Mouse (Mus musculus) NIH3T3 (cell line): Measurements from ENCODE around the gene Ap2a1.
A peak's percentile ranks its signal among the peaks of the same experiment; 100 is the strongest.

Source experiments
- DNase-seq: peaks from one replicate; pipeline ENCODE4 v3.0.0-alpha.2; 2012; ENCODE audit warnings: low read depth

Ap2a1 gene

GRCm38 (mm10) chr7:44952611-44953306, 23.5 kb upstream of the Ap2a1 start:
- DNase-seq: peak; percentile 99

GRCm38 (mm10) chr7:44951960-44952359, 22.7 kb upstream of the Ap2a1 start:
- peak; percentile 87 for DNase-seq

DNA sequence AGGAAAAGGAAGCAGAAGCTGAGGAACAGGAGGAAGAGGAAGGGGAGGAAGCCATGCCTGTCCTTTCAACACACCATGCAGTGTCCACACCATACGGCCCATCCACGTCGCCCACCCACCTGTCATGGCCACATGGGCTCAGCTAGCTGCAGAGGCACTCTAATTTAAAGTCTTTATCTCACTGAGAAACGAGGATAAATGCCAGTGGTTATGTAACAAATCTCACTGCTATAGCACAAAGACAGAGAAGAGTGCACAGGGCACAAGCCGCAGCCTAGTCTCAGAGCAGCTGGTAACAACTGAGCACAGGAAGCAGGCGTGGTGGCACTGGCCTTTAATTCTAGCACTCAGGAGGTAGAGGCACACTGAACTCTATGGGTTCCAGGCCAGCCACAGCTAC, 20.6 kb upstream of the Ap2a1 start:
- DNase-seq: no peak

DNA sequence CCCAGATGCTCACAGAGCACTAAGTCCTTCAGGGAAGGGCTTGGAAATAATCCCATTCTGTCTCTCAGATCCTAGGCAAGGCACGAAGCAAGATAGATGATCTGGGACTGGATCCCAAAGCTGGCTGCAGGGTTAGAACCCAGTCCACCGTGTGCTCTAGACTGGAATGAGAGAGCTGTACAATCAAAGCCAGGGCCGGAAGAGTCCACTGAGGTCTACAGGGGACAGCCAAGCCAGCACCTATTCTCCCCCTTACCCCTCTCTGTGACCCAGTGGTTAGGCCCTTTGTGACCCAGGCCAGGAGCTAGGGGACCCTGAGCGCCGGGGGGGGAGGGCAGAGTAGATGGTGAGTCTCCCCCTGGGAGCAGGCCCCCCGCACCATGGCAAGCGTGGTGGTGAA, 13.6 kb upstream of the Ap2a1 start, which contains the start of gene Tsks:
Tsks (plus strand) TSS at position 301 of the 400 bp plus-strand sequence.
- no peak for DNase-seq

GRCm38 (mm10) chr7:44938680-44939079, 9.4 kb upstream of the Ap2a1 start:
- no peak for DNase-seq

DNA sequence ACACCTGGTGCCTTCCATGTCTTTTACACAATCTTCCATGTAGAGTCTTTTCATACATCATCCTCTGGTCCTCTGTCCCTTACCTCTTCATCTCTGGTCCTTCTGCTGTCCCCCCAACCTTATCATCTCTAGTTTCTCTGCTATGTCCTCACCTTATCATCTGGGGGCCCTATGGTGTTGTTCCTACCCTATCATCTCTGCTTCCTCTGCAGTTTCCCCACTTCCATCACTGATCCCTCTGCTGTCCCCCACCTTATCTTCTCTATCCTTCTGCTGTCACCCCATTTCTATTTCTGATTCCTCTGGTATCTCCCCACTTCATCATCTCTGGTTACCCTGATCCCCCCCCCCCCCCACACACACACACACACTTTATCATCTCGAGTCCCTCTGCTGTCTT, 726 bp downstream of the Ap2a1 start:
- DNase-seq: no peak

DNA sequence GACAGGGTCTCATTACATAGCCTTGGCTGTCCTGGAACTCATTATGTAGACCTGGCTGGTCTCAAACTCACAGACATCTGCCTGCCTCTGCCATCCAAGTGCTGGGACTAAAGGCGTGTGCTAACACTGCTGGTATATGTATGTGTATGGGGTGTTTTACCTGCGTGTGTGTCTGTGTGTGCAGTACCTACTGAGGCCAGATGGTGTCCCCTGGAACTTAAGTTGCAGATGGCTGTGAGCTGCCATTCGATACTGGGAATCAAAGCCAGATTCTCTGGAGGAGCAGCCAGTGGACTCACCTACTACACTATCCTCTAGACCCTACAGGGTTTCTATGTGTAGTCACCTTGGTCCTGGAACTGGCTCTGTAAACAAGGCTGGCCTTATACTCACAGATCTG, 3.8 kb downstream of the Ap2a1 start:
- peak; percentile 62 for DNase-seq

DNA sequence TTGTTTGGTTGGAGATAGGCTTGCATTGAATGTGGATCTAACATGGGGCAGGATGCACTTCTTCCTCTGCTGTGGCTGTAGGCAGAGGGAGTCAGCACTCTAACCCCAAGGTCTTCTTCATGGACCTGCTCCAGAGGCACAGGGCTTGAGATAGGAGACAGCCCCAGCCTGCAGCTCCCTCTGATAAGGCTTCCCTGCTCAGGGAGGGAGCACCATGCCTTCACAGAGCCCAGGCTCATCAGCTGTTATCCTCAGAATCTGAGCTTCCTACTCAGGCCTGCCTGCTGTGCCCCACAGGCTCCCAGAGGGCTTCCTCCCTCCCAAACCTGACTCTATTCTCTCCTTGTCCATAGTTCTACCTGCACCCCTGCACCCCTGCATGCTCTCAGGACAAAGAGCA, 6.8 kb downstream of the Ap2a1 start:
- no peak for DNase-seq

DNA sequence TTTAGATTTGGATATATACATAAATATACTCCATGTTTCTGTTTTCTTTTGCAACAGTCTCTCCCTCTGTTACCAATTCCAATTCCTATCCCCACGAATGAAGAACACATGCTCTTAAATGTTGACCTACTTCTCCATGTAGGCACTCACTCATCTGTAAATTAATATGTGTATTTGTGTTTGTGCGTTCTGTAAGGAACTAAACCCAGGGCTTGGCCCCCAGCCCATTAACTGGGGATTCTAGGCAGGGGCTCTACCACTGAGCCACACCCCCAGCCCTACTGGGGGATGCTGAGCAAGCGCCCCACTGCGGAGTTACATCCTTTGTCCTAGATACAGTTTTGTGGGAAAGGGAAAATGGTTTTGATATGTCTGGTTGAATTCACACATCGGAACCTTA, 10.2 kb downstream of the Ap2a1 start:
- no peak for DNase-seq

DNA sequence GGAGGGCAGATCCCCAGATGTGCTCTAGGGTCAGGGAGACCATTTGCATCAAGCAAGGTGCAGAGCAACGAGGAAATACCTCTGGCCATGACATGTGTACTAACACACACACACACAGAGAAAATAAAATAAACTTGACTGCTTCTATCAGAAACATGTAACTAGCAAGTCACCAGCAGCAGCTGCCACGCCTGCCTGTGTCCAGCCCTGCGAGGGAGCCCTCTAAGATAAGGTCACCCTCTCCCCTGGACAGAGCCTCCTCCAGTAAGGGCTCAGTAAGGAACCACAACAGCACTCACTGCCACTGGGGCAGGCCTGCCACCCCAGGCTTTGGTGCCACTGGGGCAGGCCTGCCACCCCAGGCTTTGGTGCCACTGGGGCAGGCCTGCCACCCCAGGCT, 11.1 kb downstream of the Ap2a1 start:
- no peak for DNase-seq

DNA sequence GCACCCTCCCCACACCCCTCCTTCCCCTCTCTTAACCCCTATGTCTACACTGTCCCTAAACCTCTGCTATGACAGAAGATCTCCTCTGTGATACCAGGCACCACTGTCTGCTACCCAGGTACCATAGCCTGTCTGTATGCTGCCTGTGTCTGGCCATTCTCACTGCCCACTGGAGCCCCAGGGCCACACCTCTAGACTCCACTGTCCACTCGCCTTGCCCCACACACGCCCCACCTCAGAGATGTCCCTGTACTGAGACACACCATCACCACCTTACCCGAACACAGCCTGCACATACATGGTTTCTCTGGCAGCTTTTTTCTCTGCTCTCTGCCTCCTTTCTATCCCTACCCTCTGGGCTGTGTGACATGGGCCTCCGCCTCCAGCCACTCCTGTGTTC, 12.4 kb downstream of the Ap2a1 start:
- no peak for DNase-seq

- no peak for DNase-seq
Observed at GRCm38 (mm10) chr7:44916191-44916590, 13.1 kb downstream of the Ap2a1 start.

DNA sequence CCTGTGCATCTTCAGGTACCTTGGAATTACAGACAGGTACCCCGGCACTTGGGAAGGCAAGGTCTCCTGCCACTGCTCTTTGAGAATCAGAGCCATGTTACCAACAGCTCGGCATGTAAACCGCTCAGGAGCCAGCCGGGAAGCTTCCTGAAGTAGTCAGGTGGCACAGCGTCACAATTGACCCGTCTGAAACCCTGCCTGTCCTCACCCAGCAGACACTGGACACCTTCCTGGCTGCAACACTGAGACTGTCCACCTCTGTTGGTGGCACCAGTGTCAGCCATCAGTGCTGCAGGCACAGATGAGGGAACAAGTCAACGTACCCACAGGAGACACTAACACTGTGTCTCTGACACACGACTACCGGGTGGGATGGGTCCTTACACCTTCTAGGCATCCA, 14.0 kb downstream of the Ap2a1 start:
- DNase-seq: no peak

- no peak for DNase-seq
Observed at GRCm38 (mm10) chr7:44914396-44914795, 14.9 kb downstream of the Ap2a1 start.

GRCm38 (mm10) chr7:44908706-44909476, 20.4 kb downstream of the Ap2a1 start:
- DNase-seq: peak; percentile 51

DNA sequence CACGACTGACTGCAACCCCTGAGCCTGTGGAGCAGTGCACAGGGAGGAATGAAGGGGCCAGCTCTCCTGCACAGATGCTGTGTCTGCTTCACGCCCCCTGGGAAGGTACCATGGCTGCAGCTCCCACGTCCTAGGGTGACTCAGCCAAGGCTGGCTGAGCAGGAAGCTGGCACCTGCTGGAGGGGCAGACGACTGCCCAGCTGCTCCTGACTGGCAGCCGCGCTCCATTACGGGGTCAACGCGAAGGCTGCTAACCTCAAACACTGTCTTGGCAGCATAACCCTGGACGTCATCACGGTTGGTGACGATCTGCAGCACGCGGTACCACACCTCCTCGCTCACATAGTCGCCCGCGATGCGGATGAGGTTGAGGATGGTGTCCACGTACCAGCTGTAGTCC, 23.9 kb downstream of the Ap2a1 start:
- DNase-seq: no peak

- peak; percentile 62 for DNase-seq
Observed at GRCm38 (mm10) chr7:44901230-44901722, 28.0 kb downstream of the Ap2a1 start.

- no peak for DNase-seq
Observed at GRCm38 (mm10) chr7:44900632-44901031, 28.7 kb downstream of the Ap2a1 start.

DNA sequence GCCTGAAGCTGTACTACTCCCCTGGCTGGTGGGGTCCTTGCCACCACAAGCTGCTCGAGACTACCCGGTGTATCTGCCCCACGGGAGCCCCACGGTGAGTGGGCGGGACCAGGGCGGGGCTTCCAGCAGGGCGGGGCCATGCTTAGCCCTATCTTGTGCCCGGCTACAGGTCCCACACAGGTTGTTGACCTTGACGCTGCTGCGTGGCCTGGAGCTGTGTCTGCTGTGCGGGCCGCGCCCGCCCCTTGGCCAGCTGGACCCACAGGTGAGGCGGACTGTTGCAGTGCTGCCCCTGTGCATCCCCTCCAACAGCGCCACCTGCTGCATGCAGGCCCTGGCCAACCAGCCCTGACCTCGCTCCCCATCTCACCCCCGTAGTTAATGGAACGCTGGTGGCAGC, 30.7 kb downstream of the Ap2a1 start:
- DNase-seq: peak; percentile 28

DNA sequence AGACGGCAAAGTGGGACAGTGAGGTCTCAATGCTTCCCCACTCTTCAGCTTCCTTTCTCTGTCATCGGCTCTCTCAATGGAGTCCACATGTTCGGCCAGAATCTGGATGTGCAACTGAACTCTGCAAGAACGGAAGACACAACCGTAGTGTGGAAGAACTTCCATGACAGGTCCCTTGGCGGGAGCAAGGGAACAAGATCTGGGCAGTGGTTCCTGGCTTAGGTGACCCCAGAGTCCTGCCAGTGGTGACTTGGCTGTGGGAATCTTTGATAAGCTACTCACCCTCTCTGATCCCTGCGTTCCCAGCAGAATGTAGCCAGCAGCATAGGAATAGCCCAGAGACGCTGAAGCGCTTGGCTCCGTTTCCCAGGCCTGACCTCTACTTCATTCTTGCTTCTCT, 32.8 kb downstream of the Ap2a1 start:
- peak; percentile 25 for DNase-seq

DNA sequence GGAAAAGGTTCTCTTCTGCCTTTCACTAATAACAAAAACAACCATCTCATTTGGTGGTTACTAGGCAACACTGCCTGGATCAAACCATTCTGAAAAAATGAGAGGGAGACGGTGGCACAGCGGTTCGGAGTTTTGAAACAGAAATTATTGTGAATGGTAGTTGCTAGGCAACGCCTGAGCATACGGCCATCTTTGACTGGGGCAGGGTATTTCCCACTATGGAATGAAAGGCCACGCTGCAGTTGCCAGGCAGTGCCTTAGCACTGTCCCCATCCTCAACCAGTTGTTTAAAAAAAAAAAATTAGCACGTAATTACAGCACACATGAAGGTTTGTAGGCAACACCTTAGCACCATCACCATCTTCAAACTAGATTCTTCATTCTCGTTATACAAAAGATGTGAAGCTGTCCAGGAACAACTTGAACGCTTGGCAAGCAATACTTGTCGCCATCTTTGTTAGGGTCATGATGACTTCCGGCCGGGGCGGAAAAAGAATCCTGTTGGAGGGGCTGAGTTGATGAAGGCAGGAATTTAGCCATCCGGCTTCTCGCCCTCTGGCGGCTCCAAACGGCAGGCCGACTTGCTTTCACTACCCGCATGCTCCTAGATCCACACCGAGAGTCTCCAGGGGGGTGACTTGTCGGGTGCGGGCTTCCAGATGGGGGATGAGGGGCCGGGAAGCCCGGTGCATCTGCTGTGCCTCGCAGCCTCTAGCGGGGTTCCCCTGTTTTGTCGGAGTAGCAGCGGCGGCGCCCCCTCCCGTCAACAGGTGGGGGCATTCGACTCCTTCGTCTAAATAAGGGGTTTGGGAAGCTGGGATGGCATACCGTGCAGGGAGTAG, 33.5 kb downstream of the Ap2a1 start, which contains the start of gene Fuz:
Fuz (plus strand) TSS at position 487 of the 842 bp plus-strand sequence.
- peak; percentile 96 for DNase-seq

GRCm38 (mm10) chr7:44895206-44895592, 34.1 kb downstream of the Ap2a1 start:
- DNase-seq: no peak
